Mouse (Mus musculus) spleen, postnatal 10 days (tissue): ENCODE measurements around the gene Aff3.

Experiments
- DNase-seq, 2 experiments: peaks; one replicate each; pipeline ENCODE4 v3.0.0; 2021 to 2022; ENCODE audit warnings: low spot score in 2 of 2

The Aff3 gene

GRCm38 (mm10) chr1:38496886-38497528, 167.7 kb downstream of the Aff3 start:
- no peak for DNase-seq

GRCm38 (mm10) chr1:38495284-38495683, 169.5 kb downstream of the Aff3 start:
- no peak for DNase-seq

- no peak for DNase-seq
Measured at GRCm38 (mm10) chr1:38489733-38490132, 175.0 kb downstream of the Aff3 start.

- DNase-seq, result no peak
Measured at GRCm38 (mm10) chr1:38488667-38489210, 176.0 kb downstream of the Aff3 start.

GRCm38 (mm10) chr1:38487884-38488283, 176.9 kb downstream of the Aff3 start:
- DNase-seq, result no peak

- no peak for DNase-seq
Measured at GRCm38 (mm10) chr1:38483191-38483590, 181.6 kb downstream of the Aff3 start.

- no peak for DNase-seq
Measured at GRCm38 (mm10) chr1:38478246-38478743, 186.5 kb downstream of the Aff3 start.

- DNase-seq, result no peak
Measured at GRCm38 (mm10) chr1:38470817-38471216, 193.9 kb downstream of the Aff3 start.

- no peak for DNase-seq
Measured at GRCm38 (mm10) chr1:38470166-38470565, 194.6 kb downstream of the Aff3 start.

- no peak for DNase-seq
Measured at GRCm38 (mm10) chr1:38467305-38468083, 197.3 kb downstream of the Aff3 start.

GRCm38 (mm10) chr1:38456719-38457269, 208.0 kb downstream of the Aff3 start:
- DNase-seq, result no peak

GRCm38 (mm10) chr1:38454921-38455320, 209.8 kb downstream of the Aff3 start:
- no peak for DNase-seq

- no peak for DNase-seq
Measured at GRCm38 (mm10) chr1:38451367-38451766, 213.4 kb downstream of the Aff3 start.

- no peak for DNase-seq
Measured at GRCm38 (mm10) chr1:38450677-38451076, 214.1 kb downstream of the Aff3 start.

GRCm38 (mm10) chr1:38449816-38450478, 214.8 kb downstream of the Aff3 start:
- no peak for DNase-seq

- no peak for DNase-seq
Measured at GRCm38 (mm10) chr1:38448854-38449253, 215.9 kb downstream of the Aff3 start.

- DNase-seq, result no peak
Measured at GRCm38 (mm10) chr1:38447581-38447980, 217.2 kb downstream of the Aff3 start.

- no peak for DNase-seq
Measured at GRCm38 (mm10) chr1:38446152-38446820, 218.5 kb downstream of the Aff3 start.

GRCm38 (mm10) chr1:38442887-38443286, 221.9 kb downstream of the Aff3 start:
- no peak for DNase-seq

GRCm38 (mm10) chr1:38442479-38442878, 222.3 kb downstream of the Aff3 start:
- no peak for DNase-seq

- DNase-seq, result no peak
Measured at GRCm38 (mm10) chr1:38441800-38442199, 223.0 kb downstream of the Aff3 start.

GRCm38 (mm10) chr1:38440471-38440815, 224.3 kb downstream of the Aff3 start:
- DNase-seq, result no peak
